Mouse (Mus musculus): ENCODE data around the gene Tut7. TPM values are rescaled to one million over a fixed set of nuclear protein-coding genes. Genes with fewer than 3 reads are reported as not detected.
A peak's percentile ranks its signal among the peaks of the same experiment; 100 is the strongest.
"Not testable (repeated sequence)": the region's sequence is repeated elsewhere in the genome, so short reads cannot be mapped to it uniquely, and the experiment has no call there.

Tut7 gene
- polyA plus RNA-seq, 1 experiment from 2014 or later, result 49.7 TPM

GRCm38 (mm10) chr13:59842226-59843210 lies 19.6 kb upstream of the Tut7 start:
- ATAC-seq (ENCODE audit: insufficient number of reproducible peaks, low FRiP score, low TSS enrichment, low read depth), result no peak
- H3K4me2 ChIP-seq (replicated peaks), result 0 out of 2 replicates have a peak overlapping the region, but pooled peaks have one; percentile 10
- H3K36me3 ChIP-seq, result no peaks in the 10 kb centered on the region
- 27% methylated on average over 16 of the region's 16 CpGs for whole genome bisulfite sequencing
- no peak overlapping the region for H3K9ac ChIP-seq
- no peak overlapping the region for H3K4me3 ChIP-seq (replicated peaks)
- H3K4me1 ChIP-seq, result no peaks in the 10 kb centered on the region
- peak overlapping the region; percentile 22; the same call in 1 of the 2 replicates for H3K27ac ChIP-seq (replicated peaks)
- H3K9me3 ChIP-seq (replicated peaks), result no peaks in the 10 kb centered on the region
- H3K27me3 ChIP-seq, result no peaks in the 10 kb centered on the region

DNA sequence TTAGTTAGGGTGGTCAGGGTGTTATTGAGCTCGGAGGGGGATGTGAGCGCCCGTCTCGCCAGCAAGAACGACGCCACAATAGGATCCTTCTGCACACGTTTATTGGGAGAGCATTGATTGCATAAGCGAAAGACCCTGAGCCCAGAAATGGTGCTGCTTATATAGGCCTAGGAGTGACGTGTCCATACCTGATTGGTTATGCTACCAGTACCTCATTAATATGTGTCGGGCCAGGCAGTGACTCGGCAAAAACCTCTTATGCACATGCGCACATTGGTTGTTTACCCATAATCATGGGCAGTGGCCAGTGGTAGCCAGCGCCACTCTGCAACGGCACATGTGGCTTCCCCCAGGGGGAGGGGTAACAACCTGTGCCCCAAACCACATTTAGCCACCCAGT lies 18.8 kb upstream of the Tut7 start:
- not testable (repeated sequence) for H3K9me3 ChIP-seq (replicated peaks); H3K9ac ChIP-seq; H3K4me3 ChIP-seq (replicated peaks); H3K4me2 ChIP-seq (replicated peaks); ATAC-seq (ENCODE audit: insufficient number of reproducible peaks, low FRiP score, low TSS enrichment, low read depth); H3K27me3 ChIP-seq; H3K36me3 ChIP-seq; H3K27ac ChIP-seq (replicated peaks); H3K4me1 ChIP-seq
- 89% methylated on average over 13 of the region's 14 CpGs for WGBS

DNA sequence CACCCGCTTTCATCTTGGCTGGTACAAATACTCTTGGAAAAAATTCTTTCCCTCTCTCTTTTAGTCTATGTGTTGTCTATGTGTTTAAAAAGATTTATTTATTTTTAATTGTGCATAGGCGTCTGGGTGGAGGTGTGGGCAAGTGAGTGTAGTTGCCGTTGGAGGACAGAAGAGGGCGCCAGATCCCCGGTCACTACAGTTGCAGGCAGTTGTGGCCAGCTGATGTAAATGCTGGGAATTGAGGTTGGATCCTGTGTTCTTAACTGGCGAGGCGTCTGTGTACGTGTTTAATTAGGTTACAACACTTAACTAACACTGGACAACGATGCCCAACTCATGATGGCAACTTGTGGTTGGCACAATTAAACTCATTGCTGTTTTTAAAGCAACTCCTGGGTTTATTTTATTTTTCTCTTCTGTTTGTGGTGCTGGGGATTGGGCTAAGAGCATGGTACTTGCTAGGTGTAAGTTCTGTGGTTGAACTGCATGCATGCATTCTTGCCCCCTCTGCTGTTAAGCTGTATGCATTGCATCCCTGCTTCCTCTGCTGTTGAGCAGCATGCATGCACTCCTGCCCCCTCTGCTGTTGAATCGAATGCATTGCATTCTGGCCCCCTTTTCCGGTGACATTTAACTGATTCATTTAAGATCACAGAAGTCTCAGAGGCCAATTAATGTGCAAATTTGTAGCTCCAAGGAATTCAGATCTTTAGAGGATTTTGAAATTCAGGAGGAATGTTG lies 17.7 kb upstream of the Tut7 start:
- H3K4me3 ChIP-seq (replicated peaks), result no peak overlapping the region
- 75% methylated on average over 11 of the region's 11 CpGs for WGBS

GRCm38 (mm10) chr13:59839356-59839755 lies 16.4 kb upstream of the Tut7 start:
- H3K4me3 ChIP-seq (replicated peaks), result no peak overlapping the region
- H3K9me3 ChIP-seq (replicated peaks), result no peaks in the 10 kb centered on the region
- peaks cover 9% of the 10 kb centered on the region; the same call in 1 of the 2 replicates for H3K4me1 ChIP-seq
- H3K27ac ChIP-seq (replicated peaks), result no peak overlapping the region
- no peak overlapping the region for H3K9ac ChIP-seq
- no peak for ATAC-seq (ENCODE audit: insufficient number of reproducible peaks, low FRiP score, low TSS enrichment, low read depth)
- no peaks in the 10 kb centered on the region for H3K36me3 ChIP-seq
- no peak overlapping the region for H3K4me2 ChIP-seq (replicated peaks)
- 87% methylated on average over 9 of the region's 9 CpGs for WGBS
- no peaks in the 10 kb centered on the region for H3K27me3 ChIP-seq

More for the DNA sequence above, 17.7 kb upstream of the Tut7 start:
- Histone ChIP-seq H3K4me1 (no peaks in the 10 kb centered on the region), H3K27ac (replicated peaks) (no peak overlapping the region), H3K4me2 (replicated peaks) (no peak overlapping the region), H3K9ac (no peak overlapping the region), H3K36me3 (no peaks in the 10 kb centered on the region), H3K27me3 (no peaks in the 10 kb centered on the region), H3K9me3 (replicated peaks) (no peaks in the 10 kb centered on the region)
- no peak for ATAC-seq (ENCODE audit: insufficient number of reproducible peaks, low FRiP score, low TSS enrichment, low read depth)

GRCm38 (mm10) chr13:59838464-59838863 lies 15.5 kb upstream of the Tut7 start:
- Histone ChIP-seq H3K4me2 (replicated peaks) (no peak overlapping the region), H3K36me3 (no peaks in the 10 kb centered on the region), H3K9ac (no peak overlapping the region), H3K27ac (replicated peaks) (no peak overlapping the region), H3K4me1 (peaks cover 9% of the 10 kb centered on the region; the same call in 1 of the 2 replicates), H3K9me3 (replicated peaks) (no peaks in the 10 kb centered on the region), H3K27me3 (no peaks in the 10 kb centered on the region), H3K4me3 (replicated peaks) (no peak overlapping the region)
- 80% methylated on average over 3 of the region's 3 CpGs for WGBS
- ATAC-seq (ENCODE audit: insufficient number of reproducible peaks, low FRiP score, low TSS enrichment, low read depth), result no peak

DNA sequence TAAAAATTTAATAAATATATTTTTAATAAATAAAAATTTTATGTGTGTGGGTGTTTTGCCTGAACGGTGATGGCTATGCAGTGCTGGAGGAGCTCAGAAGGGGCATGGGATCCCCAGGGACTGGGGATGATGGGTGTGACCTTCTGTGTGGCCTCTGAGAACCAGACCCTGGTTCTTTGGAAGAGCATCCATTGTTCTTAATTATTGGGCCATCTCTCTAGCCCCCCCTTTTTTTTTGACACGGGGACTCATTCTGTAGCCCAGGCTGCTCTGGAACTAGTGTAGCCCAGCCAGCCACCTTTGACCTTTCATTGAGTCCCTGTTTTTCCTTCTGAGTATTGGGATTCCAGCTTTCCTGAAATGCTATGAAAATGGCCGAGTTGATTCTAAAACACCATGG lies 13.9 kb upstream of the Tut7 start:
- no peak overlapping the region for H3K9ac ChIP-seq
- no peak for ATAC-seq (ENCODE audit: insufficient number of reproducible peaks, low FRiP score, low TSS enrichment, low read depth)
- peaks cover 9% of the 10 kb centered on the region; the same call in 1 of the 2 replicates for H3K4me1 ChIP-seq

GRCm38 (mm10) chr13:59836101-59836798 lies 13.3 kb upstream of the Tut7 start:
- H3K27ac ChIP-seq (replicated peaks), result no peak overlapping the region
- WGBS, result 78% methylated on average over 14 of the region's 14 CpGs
- ATAC-seq (ENCODE audit: insufficient number of reproducible peaks, low FRiP score, low TSS enrichment, low read depth), result no peak
- H3K4me2 ChIP-seq (replicated peaks), result no peak overlapping the region
- no peaks in the 10 kb centered on the region for H3K27me3 ChIP-seq
- H3K4me1 ChIP-seq, result peaks cover 9% of the 10 kb centered on the region; the same call in 1 of the 2 replicates
- no peak overlapping the region for H3K9ac ChIP-seq
- no peaks in the 10 kb centered on the region for H3K36me3 ChIP-seq
- H3K4me3 ChIP-seq (replicated peaks), result no peak overlapping the region
- no peaks in the 10 kb centered on the region for H3K9me3 ChIP-seq (replicated peaks)

More for the DNA sequence above, 13.9 kb upstream of the Tut7 start:
- H3K27ac ChIP-seq (replicated peaks), result no peak overlapping the region
- H3K27me3 ChIP-seq, result no peaks in the 10 kb centered on the region
- no peak overlapping the region for H3K4me3 ChIP-seq (replicated peaks)
- H3K9me3 ChIP-seq (replicated peaks), result no peaks in the 10 kb centered on the region
- no peaks in the 10 kb centered on the region for H3K36me3 ChIP-seq
- H3K4me2 ChIP-seq (replicated peaks), result no peak overlapping the region
- 72% methylated on average over 3 of the region's 3 CpGs for WGBS

DNA sequence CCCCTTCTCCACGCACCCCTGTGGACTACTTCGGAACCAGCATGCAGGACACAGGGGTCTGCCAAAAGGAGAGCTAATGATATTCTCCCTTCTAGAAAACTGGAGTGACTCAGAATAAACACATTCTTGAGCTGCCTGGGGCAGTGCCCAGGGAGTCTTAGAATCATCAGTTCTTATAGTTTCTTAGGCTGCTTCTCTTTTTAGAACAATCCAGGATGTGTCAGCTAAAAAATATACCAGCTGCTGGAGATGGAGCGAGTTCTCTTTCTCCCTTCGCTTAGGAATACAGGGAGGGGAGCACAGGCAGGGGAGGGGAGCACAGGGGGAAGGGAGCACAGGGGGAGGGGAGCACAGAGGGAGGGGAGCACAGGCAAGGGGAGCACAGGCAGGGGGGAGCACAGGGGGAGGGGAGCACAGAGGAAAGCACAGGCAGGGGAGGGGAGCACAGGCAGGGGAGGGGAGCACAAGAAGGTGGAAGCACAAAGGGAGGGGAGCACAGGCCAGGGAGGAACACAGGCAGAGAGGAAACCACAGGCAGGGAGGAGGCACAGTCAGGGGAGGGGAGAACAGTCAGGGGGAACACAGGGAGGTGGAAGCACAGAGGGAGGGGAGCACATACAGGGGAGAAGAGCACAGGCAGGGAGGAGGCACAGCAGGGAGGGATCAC lies 12.0 kb upstream of the Tut7 start:
- Histone ChIP-seq H3K9ac (no peak overlapping the region), H3K27me3 (no peaks in the 10 kb centered on the region), H3K4me2 (replicated peaks) (no peak overlapping the region), H3K27ac (replicated peaks) (peak overlapping the region; percentile 70), H3K9me3 (replicated peaks) (no peaks in the 10 kb centered on the region), H3K4me3 (replicated peaks) (no peak overlapping the region), H3K4me1 (peaks cover 9% of the 10 kb centered on the region; the same call in 1 of the 2 replicates), H3K36me3 (no peaks in the 10 kb centered on the region)
- WGBS, result 31% methylated on average over 4 of the region's 4 CpGs
- ATAC-seq (ENCODE audit: insufficient number of reproducible peaks, low FRiP score, low TSS enrichment, low read depth), result 0 out of 2 replicates have a peak, but pooled peaks have one; percentile 51

- no peaks in the 10 kb centered on the region for H3K27me3 ChIP-seq
- no peak for ATAC-seq (ENCODE audit: insufficient number of reproducible peaks, low FRiP score, low TSS enrichment, low read depth)
- peaks cover 9% of the 10 kb centered on the region; the same call in 1 of the 2 replicates for H3K4me1 ChIP-seq
- no peak overlapping the region for H3K4me2 ChIP-seq (replicated peaks)
- H3K4me3 ChIP-seq (replicated peaks), result no peak overlapping the region
- 75% methylated on average over 7 of the region's 7 CpGs for WGBS
- H3K27ac ChIP-seq (replicated peaks), result no peak overlapping the region
- H3K36me3 ChIP-seq, result no peaks in the 10 kb centered on the region
- H3K9me3 ChIP-seq (replicated peaks), result no peaks in the 10 kb centered on the region
- no peak overlapping the region for H3K9ac ChIP-seq
Measured at GRCm38 (mm10) chr13:59832871-59833270, 9.9 kb upstream of the Tut7 start.

- 63% methylated on average over 7 of the region's 7 CpGs for WGBS
- H3K4me3 ChIP-seq (replicated peaks), result no peak overlapping the region
- H3K4me1 ChIP-seq, result peaks cover 9% of the 10 kb centered on the region; the same call in 1 of the 2 replicates
- no peak for ATAC-seq (ENCODE audit: insufficient number of reproducible peaks, low FRiP score, low TSS enrichment, low read depth)
- H3K9me3 ChIP-seq (replicated peaks), result no peaks in the 10 kb centered on the region
- H3K9ac ChIP-seq, result no peak overlapping the region
- no peak overlapping the region for H3K27ac ChIP-seq (replicated peaks)
- H3K36me3 ChIP-seq, result no peaks in the 10 kb centered on the region
- no peaks in the 10 kb centered on the region for H3K27me3 ChIP-seq
- H3K4me2 ChIP-seq (replicated peaks), result no peak overlapping the region
Measured at GRCm38 (mm10) chr13:59832454-59832853, 9.5 kb upstream of the Tut7 start.

All from embryonic facial prominence, embryonic 15.5 days (tissue).